Mouse (Mus musculus): ENCODE measurements at regions not wholly inside any gene's neighbourhood (a gene's known extent, or its start where the extent isn't known, plus 50 kb on each side); places are given as distances from the start of the nearest gene placed in this dataset.

DNA sequence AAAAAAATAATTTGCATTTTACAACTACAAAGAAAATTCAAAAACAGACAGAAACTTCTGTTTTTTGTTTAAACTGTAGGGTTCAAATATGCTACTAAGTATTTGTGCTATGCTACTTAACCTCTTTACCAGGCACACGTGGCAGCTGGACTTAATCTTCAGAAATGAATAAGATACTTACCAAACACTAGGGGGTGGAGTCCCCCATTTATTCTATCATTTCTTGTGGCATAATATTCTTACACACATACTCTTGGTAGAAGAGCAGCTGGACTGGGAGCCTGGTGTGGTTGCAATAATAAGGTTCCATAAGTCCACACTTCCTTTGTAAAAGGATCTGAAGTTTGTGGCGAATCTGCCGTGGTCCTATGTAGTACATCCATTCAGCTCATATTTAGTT, 53.8 kb upstream of the Stard3nl start:
- no peak overlapping the region for H3K4me3 ChIP-seq (ENCODE audit: insufficient read depth in 1 of 2, low read depth in 2 of 2, low read length in 2 of 2)
- H3K4me1 ChIP-seq (replicated peaks; ENCODE audit: control insufficient read depth in 2 of 2, insufficient read depth in 2 of 2, low read length in 1 of 2): no peaks in the 10 kb centered on the region
- H3K9me3 ChIP-seq (ENCODE audit: control insufficient read depth, low read length): no peaks in the 10 kb centered on the region
- H3K4me2 ChIP-seq (ENCODE audit: low read depth): no peak overlapping the region
- H3K36me3 ChIP-seq (replicated peaks; ENCODE audit: control insufficient read depth, insufficient read depth, low read depth): no peaks in the 10 kb centered on the region
- ATAC-seq (ENCODE audit: insufficient read depth): no peak
- no peaks in the 10 kb centered on the region for H3K27me3 ChIP-seq (ENCODE audit: control insufficient read depth, insufficient read depth, low read length)
- H3K27ac ChIP-seq: no peak overlapping the region
- TF ChIP-seq CTCF (IDR thresholded peaks at IDR 0.05; ENCODE audit: low read depth): no peak
- TF ChIP-seq EP300 (IDR thresholded peaks at IDR 0.05; ENCODE audit: low read depth): no peak
- 59% methylated on average over 3 of the region's 3 CpGs for WGBS (ENCODE audit: insufficient replicate concordance)
- DNase-seq (ENCODE audit: low read depth in 3 of 3, low spot score in 3 of 3): no peak
- H3K9ac ChIP-seq (replicated peaks): no peak overlapping the region

All from liver, embryonic 14.5 days (tissue).